Mouse (Mus musculus): ENCODE results near the gene Vmn2r9. TPM values are rescaled to one million over a fixed set of nuclear protein-coding genes. Genes with fewer than 3 reads are reported as not detected.

Vmn2r9 gene
- polyA plus RNA-seq, 1 experiment from 2014 or later, result not detected

Other genes starting within 250 kb of the Vmn2r9 start
- 45.5 and 50.6 TPM in 2 replicates for gene Gak, start 222.8 kb downstream of the Vmn2r9 start, polyA plus RNA-seq (2014; fragmentation: Nextera tagmentation; extraction: Ambion mirVana)
- 29.4 and 32.3 TPM in 2 replicates for gene Tmem175, start 222.8 kb downstream of the Vmn2r9 start, polyA plus RNA-seq (2014; fragmentation: Nextera tagmentation; extraction: Ambion mirVana)
- 5.7 and 7.0 TPM in 2 replicates for gene Idua, start 192.3 kb downstream of the Vmn2r9 start, polyA plus RNA-seq (2014; fragmentation: Nextera tagmentation; extraction: Ambion mirVana)
- gene Dgkq, start 182.9 kb downstream of the Vmn2r9 start, polyA plus RNA-seq (2014; fragmentation: Nextera tagmentation; extraction: Ambion mirVana), result 9.1 and 15.6 TPM in 2 replicates
- 2.1 and 2.2 TPM in 2 replicates for gene Slc26a1, start 177.0 kb downstream of the Vmn2r9 start, polyA plus RNA-seq (2014; fragmentation: Nextera tagmentation; extraction: Ambion mirVana)
- 4.3 and 4.7 TPM in 2 replicates for gene Fgfrl1, start 160.2 kb downstream of the Vmn2r9 start, polyA plus RNA-seq (2014; fragmentation: Nextera tagmentation; extraction: Ambion mirVana)
- gene Rnf212, start 77.6 kb downstream of the Vmn2r9 start, polyA plus RNA-seq (2014; fragmentation: Nextera tagmentation; extraction: Ambion mirVana), result not detected in 2 replicates
- gene Tmed11, start 57.2 kb downstream of the Vmn2r9 start, polyA plus RNA-seq (2014; fragmentation: Nextera tagmentation; extraction: Ambion mirVana), result not detected in 2 replicates
- not detected in 2 replicates for gene Vmn2r8, start 43.8 kb downstream of the Vmn2r9 start, polyA plus RNA-seq (2014; fragmentation: Nextera tagmentation; extraction: Ambion mirVana)
- gene Vmn2r10, start 153.9 kb upstream of the Vmn2r9 start, polyA plus RNA-seq (2014; fragmentation: Nextera tagmentation; extraction: Ambion mirVana), result not detected in 2 replicates
- gene Vmn2r11, start 207.0 kb upstream of the Vmn2r9 start, polyA plus RNA-seq (2014; fragmentation: Nextera tagmentation; extraction: Ambion mirVana), result not detected in 2 replicates
- gene Vmn2r12, start 245.3 kb upstream of the Vmn2r9 start, polyA plus RNA-seq (2014; fragmentation: Nextera tagmentation; extraction: Ambion mirVana), result not detected in 2 replicates